Mouse (Mus musculus) heart, postnatal 36 days (tissue): Measurements from ENCODE around the gene Smurf1. TPM values are rescaled to one million over a fixed set of nuclear protein-coding genes. Genes with fewer than 3 reads are reported as not detected.
A peak's percentile ranks its signal among the peaks of the same experiment; 100 is the strongest.

ENCODE experiments used
- DNase-seq, 2 experiments: peaks; one replicate each; pipeline ENCODE4 v3.0.0; 2021 to 2022
- intact Hi-C: fragments of 180-260 bp; cut with DNase I; formaldehyde crosslinking; loops from one replicate; pipeline ENCODE4 v1.15.1; 2025
- total RNA-seq, 2 experiments: library from RNA; stranded (reverse); gene quantifications; 2 replicates each; pipeline ENCODE4 v1.2.3; 2021

Smurf1 gene
- total RNA-seq, 2 experiments from 2014 or later = 24.6 to 27.2 TPM

DNA sequence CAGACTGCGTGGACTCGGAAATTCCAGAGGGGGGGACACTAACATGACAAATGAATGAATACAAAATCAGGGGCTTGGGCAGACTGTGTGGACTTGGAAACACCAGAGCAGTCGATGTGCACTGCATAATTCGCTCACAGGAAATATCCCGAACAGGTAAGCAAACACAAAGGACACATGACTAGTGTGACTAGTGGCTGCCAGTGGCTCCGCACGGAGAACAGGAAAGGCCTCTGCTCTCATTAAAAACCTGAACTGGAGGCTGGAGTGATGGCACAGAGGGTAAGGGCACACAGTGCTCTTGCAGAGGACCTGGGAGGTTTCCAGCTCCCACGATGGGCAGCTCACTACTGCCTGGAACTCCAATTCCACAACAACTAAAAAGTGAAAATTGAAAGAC lies 47.4 kb downstream of the Smurf1 start:
- DNase-seq = no peak
- intact Hi-C loops = no loop called here

DNA sequence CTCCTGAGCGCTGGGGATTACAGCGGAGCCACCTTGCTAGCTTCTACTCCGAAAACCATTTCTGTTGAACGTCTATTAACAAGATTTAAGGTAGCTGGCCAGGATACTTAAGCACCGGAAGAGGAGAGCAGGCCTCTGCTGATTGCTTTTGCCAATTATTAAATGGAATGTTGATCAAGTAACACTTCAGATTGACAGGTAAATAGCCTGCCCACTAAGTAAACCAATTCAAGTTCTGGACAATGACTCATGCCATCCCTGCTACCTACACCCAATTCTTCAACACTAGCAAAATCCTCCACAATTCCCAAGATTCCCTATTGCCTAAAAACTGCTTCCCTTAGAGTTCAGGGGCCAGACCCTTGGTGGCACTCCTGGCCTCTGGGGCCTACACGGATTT lies 48.5 kb downstream of the Smurf1 start:
- DNase-seq = no peak
- intact Hi-C loops = no loop called here

DNA sequence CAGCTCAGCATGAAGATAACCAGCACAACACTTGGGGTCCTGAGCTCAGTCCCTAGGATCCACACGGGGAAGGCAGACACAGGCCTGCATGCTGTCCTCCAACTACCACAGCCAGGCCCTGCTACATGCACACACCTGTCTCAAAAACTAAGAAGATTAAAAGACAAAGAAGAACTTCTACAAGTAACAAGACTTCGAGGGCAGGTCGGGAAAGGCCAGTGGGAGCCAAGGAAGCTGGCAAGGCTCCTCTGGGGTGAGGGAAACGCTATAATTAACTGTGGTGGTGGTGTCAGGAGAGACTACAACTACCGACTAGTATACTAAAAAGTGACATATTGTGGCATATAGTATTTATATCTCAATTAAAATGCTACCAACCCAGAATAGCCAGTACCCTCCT lies 49.8 kb downstream of the Smurf1 start:
- no peak for DNase-seq
- intact Hi-C loops = loop anchor here (2.0 kb wide), 1 partner anchor 49 kb away; the partner anchor contains the start of gene Smurf1

DNA sequence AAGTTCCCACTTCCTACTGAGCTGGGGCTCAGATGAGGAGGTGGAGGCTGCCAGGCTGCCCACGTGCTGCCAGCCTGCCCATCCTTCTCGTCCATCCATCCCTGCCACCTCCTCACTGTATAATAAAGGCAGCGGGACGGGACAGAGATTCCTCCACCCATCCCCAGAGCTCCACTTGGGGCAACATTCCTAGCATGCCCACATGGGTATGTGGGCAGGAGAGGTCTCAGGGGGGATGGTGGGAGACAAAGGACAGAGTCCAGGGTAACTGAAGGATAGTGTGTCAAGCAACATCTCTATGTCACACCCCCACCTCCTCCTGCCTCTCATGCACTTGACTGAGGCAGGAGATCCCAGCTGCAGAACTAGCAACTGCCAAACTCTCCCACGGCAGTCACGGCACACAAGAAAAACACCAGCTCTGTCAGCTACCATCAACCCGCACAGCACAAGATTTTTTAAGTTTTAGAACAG lies 51.2 kb downstream of the Smurf1 start:
- intact Hi-C loops = loop anchor here (2.0 kb wide), 1 partner anchor 50 kb away; the partner anchor contains the start of gene Smurf1
- no peak for DNase-seq

- intact Hi-C loops = loop anchor here (2.0 kb wide), 1 partner anchor 51 kb away; the partner anchor contains the start of gene Smurf1
- DNase-seq = peak; percentile 29 to 38
Measured at GRCm38 (mm10) chr5:144913923-144914322, 51.7 kb downstream of the Smurf1 start.

- no peak for DNase-seq
- intact Hi-C loops = no loop called here
Measured at GRCm38 (mm10) chr5:144913361-144913760, 52.3 kb downstream of the Smurf1 start.

DNA sequence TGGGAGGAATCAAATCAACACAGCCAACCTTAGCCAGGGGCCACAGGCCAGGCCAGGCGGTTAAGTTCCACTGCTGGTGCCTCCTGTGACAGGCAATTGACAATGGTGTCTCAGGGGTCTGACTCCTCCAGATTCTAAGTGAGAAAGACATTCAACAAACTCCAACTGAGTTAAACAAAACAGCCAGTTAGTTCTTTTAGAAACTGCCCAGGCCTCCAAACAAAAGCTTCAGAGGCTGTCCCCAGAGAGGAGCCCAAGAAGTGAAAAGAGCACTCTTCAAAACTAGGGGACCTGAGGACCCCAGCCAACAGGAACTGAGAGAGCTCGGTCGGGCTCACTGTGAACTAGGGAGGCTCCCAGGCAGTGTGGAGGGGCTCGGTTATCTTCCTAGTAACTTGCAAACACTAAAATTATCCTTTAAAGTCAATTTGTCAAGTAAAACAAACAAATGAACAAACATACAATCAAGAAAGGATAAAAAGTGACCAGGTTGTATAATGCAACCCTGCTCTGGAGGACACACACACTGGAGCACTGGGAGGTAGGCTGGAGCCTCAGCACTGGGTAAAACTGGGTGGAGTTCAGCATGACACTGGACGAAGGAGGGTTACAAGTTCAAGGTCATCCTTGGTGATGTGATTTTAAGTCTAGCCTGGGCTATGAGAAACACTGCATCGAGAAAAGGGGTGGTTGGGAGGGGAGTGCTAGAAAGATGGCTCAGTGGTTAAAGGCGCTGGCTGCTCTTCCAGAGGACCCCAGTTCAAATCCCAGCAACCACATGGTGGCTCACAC lies 52.9 kb downstream of the Smurf1 start:
- intact Hi-C loops = no loop called here
- no peak for DNase-seq

DNA sequence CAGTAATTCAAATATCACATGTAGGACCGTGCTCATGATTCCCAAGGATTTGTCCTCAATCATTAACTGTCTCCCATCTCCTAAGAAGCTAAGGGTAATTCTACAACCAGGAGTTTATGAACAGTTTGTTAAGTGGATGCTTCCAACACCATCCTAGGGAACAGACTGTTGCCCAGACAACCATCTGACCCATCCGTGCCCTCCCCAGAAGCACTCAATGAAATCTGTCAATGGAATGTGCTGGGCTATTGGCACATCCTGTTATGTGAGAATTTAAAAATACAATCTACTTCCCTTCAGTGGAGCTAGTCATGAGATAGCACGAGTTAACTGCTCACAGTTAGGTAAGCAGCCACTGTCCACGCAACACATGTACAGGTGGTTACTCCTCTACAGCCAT lies 56.1 kb downstream of the Smurf1 start:
- intact Hi-C loops = no loop called here
- DNase-seq = no peak

DNA sequence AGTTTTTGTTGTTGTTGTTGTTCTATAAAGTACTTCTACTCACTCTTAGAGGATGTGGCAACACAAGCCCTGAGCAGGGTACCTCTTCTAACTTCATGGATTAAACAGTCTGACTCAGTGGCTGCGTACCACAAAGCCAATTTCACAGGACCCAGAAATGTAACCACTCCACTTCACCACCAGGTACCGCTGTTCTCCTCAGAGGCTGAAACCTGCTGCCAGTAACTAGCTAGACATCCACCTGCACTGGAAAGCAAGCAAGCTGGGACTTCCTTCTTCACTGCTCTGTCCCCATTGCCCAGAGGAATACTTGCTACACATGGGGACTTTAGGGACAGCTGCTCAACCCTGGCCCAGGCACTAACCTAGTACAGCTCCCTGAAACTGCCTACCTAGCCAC lies 58.1 kb downstream of the Smurf1 start:
- no peak for DNase-seq
- intact Hi-C loops = no loop called here

- no peak for DNase-seq
- intact Hi-C loops = no loop called here
Measured at GRCm38 (mm10) chr5:144904356-144905134, 61.1 kb downstream of the Smurf1 start.

DNA sequence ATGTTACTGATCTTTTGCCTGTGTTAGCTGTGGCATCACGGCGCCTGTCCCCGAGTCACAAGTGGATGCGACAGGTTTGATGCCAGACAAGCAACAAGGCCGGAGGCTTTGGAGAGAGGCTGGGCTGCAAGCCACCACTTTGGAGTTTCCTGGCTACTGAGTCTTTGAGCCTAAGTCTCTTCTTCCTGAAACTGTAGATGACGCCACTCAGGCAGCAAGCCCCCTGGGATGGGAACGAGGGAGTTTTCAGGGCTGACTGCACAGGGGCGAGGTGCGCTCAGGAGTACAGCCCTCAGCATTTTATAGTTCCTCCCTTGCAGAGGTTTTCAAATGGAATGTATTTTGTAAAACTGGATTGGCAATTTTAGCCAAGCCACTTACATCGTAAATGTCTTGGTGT lies 63.9 kb downstream of the Smurf1 start:
- intact Hi-C loops = no loop called here
- DNase-seq = peak in 1 of 2 experiments; percentile 22

DNA sequence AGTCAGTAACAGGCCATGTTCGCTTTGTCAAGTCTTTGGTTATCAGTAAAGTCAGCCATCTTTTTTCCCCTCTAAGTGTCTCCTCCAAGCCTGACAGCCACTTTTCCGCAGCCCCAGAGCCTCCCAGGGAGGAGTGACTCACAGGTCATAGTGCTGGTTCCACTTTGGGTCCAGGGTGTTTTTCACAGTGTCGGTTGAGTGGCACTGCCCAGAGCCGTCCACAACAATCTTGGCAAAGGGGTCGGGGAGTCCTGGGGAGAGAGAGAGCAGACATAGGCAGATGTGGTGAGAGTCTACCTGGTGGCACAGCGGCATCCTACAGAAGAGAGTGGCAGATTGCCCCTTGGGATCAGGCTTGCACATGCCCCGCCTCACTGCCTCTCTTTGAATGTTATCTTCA lies 64.6 kb downstream of the Smurf1 start:
- intact Hi-C loops = no loop called here
- DNase-seq = no peak

DNA sequence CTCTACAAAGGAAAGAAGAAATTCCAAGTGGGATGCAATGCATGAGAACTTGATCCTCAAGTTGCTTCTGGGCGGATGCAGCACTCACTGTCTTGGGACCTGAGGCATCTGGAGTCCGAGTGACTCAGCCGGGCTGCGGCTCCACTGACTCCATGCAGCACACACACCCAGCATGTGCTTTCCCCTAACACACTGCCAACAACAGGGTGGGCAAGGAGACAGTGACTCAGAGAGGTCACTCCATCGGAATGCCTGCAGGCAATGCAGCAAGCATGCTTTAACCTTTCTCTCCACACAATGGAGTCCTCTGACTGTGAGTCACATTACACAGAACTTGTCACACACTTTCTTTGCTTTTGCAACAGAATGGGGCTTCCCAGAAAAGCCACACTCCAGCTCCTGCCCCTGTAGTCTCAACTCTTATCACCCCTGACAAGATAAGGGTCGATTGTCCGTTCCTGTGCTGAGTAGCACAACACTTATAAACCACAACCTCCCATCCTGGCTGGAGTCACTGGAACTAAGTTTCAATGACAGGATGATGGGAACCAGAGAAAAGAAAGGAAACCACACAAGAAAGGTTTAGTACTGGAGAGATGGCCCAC lies 67.1 kb downstream of the Smurf1 start:
- DNase-seq = peak; percentile 26 to 50
- intact Hi-C loops = no loop called here

DNA sequence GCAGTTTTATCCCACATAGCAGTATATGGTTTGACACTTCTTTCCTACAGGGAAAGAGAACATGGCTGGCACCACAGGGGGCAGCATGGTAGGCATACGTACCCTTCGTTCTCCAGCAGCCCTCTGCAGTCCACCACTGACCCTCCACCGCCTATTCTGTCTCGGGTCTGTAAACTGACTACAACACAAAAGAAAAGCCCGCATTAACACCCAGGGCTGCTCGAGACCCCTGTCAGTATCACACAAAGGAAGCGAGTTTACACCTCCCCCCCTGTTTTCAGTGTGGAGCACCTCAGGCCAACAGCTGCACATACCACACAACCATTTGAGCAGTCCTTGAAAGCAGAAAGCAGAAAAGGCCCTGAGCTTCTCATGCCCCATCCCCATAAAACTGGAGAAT lies 67.8 kb downstream of the Smurf1 start:
- DNase-seq = no peak
- intact Hi-C loops = no loop called here

DNA sequence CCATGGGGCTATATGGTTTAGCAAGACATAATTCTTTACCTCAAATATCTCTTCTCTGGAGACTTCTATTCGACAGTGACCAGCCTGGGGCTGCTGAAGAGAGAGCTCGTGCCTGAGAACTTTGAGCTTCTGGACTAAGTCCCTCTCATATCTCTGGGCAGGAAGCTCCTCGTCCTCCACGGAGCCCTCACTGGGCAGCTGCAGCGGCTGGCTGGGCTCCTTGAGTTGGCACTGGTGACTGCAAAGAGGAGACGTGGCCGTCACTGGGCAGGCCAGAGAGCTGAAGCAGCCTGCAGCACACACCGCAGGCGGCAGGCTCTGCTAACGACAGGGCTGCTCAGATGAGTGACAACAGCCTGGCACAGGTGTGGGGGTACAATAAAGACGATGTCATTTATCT lies 74.4 kb downstream of the Smurf1 start:
- no peak for DNase-seq
- intact Hi-C loops = no loop called here

DNA sequence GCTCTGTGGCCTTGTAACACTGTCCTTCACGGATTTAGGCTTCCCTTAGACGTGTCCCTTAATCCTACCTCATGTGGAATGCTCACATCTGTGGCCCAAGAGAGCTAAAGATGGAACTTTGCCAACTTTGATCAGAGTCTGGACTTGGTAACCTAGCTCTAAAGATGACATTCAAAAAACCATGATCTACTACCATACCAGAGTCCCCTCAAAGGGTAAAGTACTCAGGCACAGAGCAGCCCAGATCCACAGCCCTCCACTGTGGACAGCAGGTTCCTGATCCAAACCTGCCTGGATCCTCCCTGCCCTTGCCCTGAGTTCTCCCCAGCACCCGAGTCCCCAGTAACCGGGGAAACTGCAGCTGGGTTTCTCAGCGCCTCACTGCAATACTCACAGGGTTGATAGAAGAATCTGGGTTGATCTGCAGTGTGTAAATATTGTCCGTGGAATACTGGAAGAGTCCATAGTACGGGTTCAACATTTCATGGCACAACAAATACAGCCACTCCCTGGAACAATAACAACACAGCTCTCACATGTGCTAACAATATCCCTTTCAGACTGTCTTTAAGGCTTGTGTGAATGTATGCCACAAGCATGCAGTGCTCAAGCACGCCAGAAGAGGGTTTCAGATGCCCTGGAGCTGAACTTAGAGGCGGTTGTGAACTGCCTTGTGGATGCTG lies 79.5 kb downstream of the Smurf1 start:
- intact Hi-C loops = loop anchor here (2.0 kb wide), 1 partner anchor 103 kb away; no protein-coding TSS in a partner anchor

DNA sequence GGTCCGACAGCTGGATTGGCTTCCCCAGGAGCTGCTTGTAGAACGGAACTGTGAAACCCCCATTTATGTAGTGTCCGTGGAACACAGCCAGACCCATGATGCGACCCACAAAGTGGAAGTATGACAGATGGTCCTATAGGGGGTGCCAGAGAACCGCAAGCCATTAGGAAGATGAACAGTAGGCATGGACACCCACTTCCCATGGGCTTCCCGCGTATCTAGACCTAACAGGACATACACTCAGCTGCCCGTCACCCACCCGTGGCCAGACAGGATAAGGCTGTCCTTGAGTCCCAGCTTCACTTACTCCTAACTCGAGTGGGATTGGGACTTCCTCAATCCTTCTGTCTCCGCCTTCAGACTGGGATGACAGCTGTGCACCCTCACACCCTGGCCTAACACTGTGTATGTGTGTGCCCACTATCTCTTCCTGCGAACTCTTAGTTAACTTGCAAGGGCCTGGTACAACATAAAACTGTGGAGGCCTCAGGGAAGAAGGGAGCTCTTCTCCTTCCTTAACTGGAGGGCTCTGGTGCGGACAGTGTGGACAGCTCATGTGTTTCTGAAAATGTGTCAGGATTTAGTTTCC lies 80.9 kb downstream of the Smurf1 start:
- DNase-seq = no peak
- intact Hi-C loops = loop anchor here (2.0 to 5.0 kb wide), 2 partner anchors 104 to 183 kb away; no protein-coding TSS in a partner anchor

More for the DNA sequence above, 79.5 kb downstream of the Smurf1 start:
- DNase-seq = no peak

DNA sequence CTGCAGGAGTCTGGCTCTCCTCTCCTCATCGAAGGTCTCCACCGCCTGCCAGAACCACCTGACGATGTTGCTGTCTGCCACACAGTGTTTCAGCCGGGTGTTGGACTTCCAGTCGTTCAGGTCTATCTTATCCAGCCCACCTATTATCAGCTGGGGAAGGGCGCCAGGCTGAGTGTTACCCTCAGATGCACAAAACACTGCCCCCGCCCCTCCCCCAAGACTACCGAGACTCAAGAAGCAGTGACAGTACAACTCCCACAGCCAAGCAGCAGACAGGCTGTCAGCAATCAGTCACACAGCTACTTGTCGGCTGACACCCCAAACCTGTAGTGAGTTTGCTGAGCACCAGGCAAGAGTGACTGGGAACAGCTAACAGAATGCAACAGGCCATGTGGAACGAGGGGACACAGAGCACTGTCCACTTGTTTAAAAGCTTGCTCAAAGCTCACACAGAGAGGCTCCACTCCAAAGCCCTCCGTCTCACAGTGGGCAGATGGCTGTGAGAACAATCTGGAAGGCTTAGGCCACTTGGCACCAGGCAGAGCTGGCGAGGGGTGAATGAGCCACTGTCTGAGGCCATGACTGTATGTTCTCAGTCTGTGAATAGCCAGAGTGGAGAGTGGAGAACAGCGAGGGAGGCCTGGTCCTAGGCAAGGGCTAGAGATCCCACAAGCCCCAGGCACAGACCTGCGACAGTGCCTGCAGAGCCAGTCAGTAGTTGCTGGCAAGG lies 83.8 kb downstream of the Smurf1 start:
- intact Hi-C loops = loop anchor here (5.0 kb wide), 1 partner anchor 185 kb away; no protein-coding TSS in a partner anchor
- DNase-seq = no peak

GRCm38 (mm10) chr5:144877021-144877420 lies 88.6 kb downstream of the Smurf1 start:
- DNase-seq = no peak
- intact Hi-C loops = loop anchor here (2.0 to 5.0 kb wide), 3 partner anchors 40 to 112 kb away; no protein-coding TSS in a partner anchor
